Mouse (Mus musculus): Measurements from ENCODE around the gene Tunar. TPM values are rescaled to one million over a fixed set of nuclear protein-coding genes. Genes with fewer than 3 reads are reported as not detected.

The Tunar gene
- polyA plus RNA-seq, 1 experiment from 2014 or later = 0.68 TPM

GRCm38 (mm10) chr12:105427039-105427757, 93.5 kb downstream of the Tunar start:
- no peak overlapping the region for H3K27ac ChIP-seq (ENCODE audit: low read depth, low read length)
- DNase-seq (ENCODE audit: low spot score, missing footprints) = peak; percentile 91
- no peak overlapping the region for H3K4me2 ChIP-seq
- 33% methylated on average over 10 of the region's 10 CpGs for WGBS
- H3K4me1 ChIP-seq (ENCODE audit: control insufficient read depth, insufficient read depth, low read length) = no peaks in the 10 kb centered on the region
- no peak overlapping the region for H3K9ac ChIP-seq (ENCODE audit: low read length)
- peak; percentile 68 for ATAC-seq (ENCODE audit: low FRiP score)
- H3K27me3 ChIP-seq (ENCODE audit: control insufficient read depth, insufficient read depth, low read length) = no peaks in the 10 kb centered on the region
- H3K36me3 ChIP-seq (ENCODE audit: control insufficient read depth, insufficient read depth, low read length) = no peaks in the 10 kb centered on the region
- H3K9me3 ChIP-seq (ENCODE audit: control insufficient read depth, low read length) = no peaks in the 10 kb centered on the region
- no peak overlapping the region for H3K4me3 ChIP-seq (ENCODE audit: low read depth, low read length)

GRCm38 (mm10) chr12:105431872-105432271, 98.2 kb downstream of the Tunar start:
- H3K9me3 ChIP-seq (ENCODE audit: control insufficient read depth, low read length) = no peaks in the 10 kb centered on the region
- H3K4me3 ChIP-seq (ENCODE audit: low read depth, low read length) = no peak overlapping the region
- 60% methylated on average over 3 of the region's 3 CpGs for WGBS
- H3K4me1 ChIP-seq (ENCODE audit: control insufficient read depth, insufficient read depth, low read length) = no peaks in the 10 kb centered on the region
- DNase-seq (ENCODE audit: low spot score, missing footprints) (peak; percentile 66), ATAC-seq (ENCODE audit: low FRiP score) (no peak)
- H3K36me3 ChIP-seq (ENCODE audit: control insufficient read depth, insufficient read depth, low read length) = no peaks in the 10 kb centered on the region
- no peak overlapping the region for H3K27ac ChIP-seq (ENCODE audit: low read depth, low read length)
- H3K27me3 ChIP-seq (ENCODE audit: control insufficient read depth, insufficient read depth, low read length) = no peaks in the 10 kb centered on the region
- H3K9ac ChIP-seq (ENCODE audit: low read length) = no peak overlapping the region
- H3K4me2 ChIP-seq = no peak overlapping the region

- Histone ChIP-seq H3K4me2 (no peak overlapping the region), H3K9ac (ENCODE audit: low read length) (no peak overlapping the region), H3K36me3 (ENCODE audit: control insufficient read depth, insufficient read depth, low read length) (no peaks in the 10 kb centered on the region), H3K9me3 (ENCODE audit: control insufficient read depth, low read length) (no peaks in the 10 kb centered on the region), H3K27me3 (ENCODE audit: control insufficient read depth, insufficient read depth, low read length) (no peaks in the 10 kb centered on the region), H3K27ac (ENCODE audit: low read depth, low read length) (no peak overlapping the region), H3K4me1 (ENCODE audit: control insufficient read depth, insufficient read depth, low read length) (no peaks in the 10 kb centered on the region), H3K4me3 (ENCODE audit: low read depth, low read length) (no peak overlapping the region)
- ATAC-seq (ENCODE audit: low FRiP score) (no peak), DNase-seq (ENCODE audit: low spot score, missing footprints) (no peak)
- WGBS = 75% methylated on average over 3 of the region's 3 CpGs
These were observed 99.1 kb downstream of the Tunar start for GRCm38 (mm10) chr12:105432807-105433206.

Other genes with a start within 250 kb of the Tunar start
- not detected in 2 replicates for gene Tcl1b2, start 187.9 kb upstream of the Tunar start, polyA plus RNA-seq (2014; fragmentation: Nextera tagmentation; extraction: Ambion mirVana)
- gene Tcl1b1, start 174.2 kb upstream of the Tunar start, polyA plus RNA-seq (2014; fragmentation: Nextera tagmentation; extraction: Ambion mirVana) = not detected in 2 replicates
- not detected in 2 replicates for gene Tcl1b5, start 157.5 kb upstream of the Tunar start, polyA plus RNA-seq (2014; fragmentation: Nextera tagmentation; extraction: Ambion mirVana)
- not detected in 2 replicates for gene Tcl1b3, start 142.8 kb upstream of the Tunar start, polyA plus RNA-seq (2014; fragmentation: Nextera tagmentation; extraction: Ambion mirVana)
- not detected in 2 replicates for gene Tcl1b4, start 131.9 kb upstream of the Tunar start, polyA plus RNA-seq (2014; fragmentation: Nextera tagmentation; extraction: Ambion mirVana)
- not detected in 2 replicates for gene Tcl1, start 111.1 kb upstream of the Tunar start, polyA plus RNA-seq (2014; fragmentation: Nextera tagmentation; extraction: Ambion mirVana)
- gene D430019H16Rik, start 120.0 kb downstream of the Tunar start, polyA plus RNA-seq (2014; fragmentation: Nextera tagmentation; extraction: Ambion mirVana) = 6.4 and 8.1 TPM in 2 replicates
- 0.10 and 0.12 TPM in 2 replicates for gene Bdkrb2, start 229.4 kb downstream of the Tunar start, polyA plus RNA-seq (2014; fragmentation: Nextera tagmentation; extraction: Ambion mirVana)